Mouse (Mus musculus): ENCODE data around the gene Bcl11a.

DNA sequence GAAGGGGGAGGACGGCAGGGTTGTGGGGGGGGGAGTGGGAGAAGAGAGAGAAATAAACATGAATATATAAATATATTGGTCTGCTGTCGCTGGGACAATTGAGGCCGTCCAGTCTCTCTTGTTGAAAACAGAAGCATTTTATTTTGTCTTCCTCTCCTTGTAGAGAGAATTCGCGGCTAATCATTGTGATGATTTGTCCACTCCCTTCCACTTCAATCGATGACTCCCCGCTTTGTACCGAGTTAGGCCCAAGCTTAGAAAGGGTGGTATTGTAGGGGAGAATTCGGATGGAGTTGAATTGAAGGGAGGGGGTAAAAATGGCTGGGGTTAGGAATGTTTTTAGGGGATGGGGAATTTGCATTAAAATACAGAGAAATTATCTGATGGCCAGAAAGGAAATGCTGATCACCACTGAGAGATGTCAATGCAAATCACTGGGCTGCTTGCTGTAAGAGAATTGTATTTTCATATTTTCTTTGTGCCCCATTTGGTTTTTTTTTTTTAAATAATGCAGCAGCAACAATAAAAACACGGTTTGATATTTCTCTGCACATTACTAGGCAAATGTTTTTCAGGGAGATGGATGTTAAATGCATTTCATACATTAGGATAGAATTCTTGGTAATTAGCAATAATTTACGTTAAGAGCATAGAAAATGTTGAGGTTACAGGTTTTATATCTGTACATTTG lies 4.7 kb downstream of the Bcl11a start:
- TF ChIP-seq GATA1 (IDR thresholded peaks at IDR 0.05; ENCODE audit: borderline replicate concordance, low read length), result no peak
- no peak for TF ChIP-seq FLI1 (IDR thresholded peaks at IDR 0.05; ENCODE audit: low read length)

All from megakaryocyte, embryonic 14.5 days (primary cell).